Mouse (Mus musculus) megakaryocyte-erythroid progenitor cell, adult 5-6 weeks (primary cell): Measurements from ENCODE around the gene Naa60. TPM values are rescaled to one million over a fixed set of nuclear protein-coding genes. Genes with fewer than 3 reads are reported as not detected.

Source experiments
- total RNA-seq, 2 experiments: library from RNA; stranded (forward) in 1 of 2; stranded (reverse) in 1 of 2; fragments of 200-1000, 215-1000 nt in 1 of 2; fragments of >200 nt in 1 of 2; fragmentation: Nextera tagmentation in 1 of 2; gene quantifications; 2 replicates each; pipeline ENCODE4 v1.2.3; 2014 to 2017

The Naa60 gene
- total RNA-seq, 2 experiments from 2014 or later: 10.1 to 56.4 TPM

Other genes starting within 250 kb of the Naa60 start
- 0.59 TPM in 1 of 2 replicates, not detected in the other for gene Mefv, start 154.3 kb upstream of the Naa60 start, total RNA-seq (2014; fragmentation: Nextera tagmentation)
- gene Mefv, start 154.3 kb upstream of the Naa60 start, total RNA-seq (2017): not detected in 2 replicates
- 24.1 and 28.4 TPM in 2 replicates for gene Zfp263, start 128.3 kb upstream of the Naa60 start, total RNA-seq (2014; fragmentation: Nextera tagmentation)
- gene Zfp263, start 128.3 kb upstream of the Naa60 start, total RNA-seq (2017): 25.6 and 26.6 TPM in 2 replicates
- not detected in 2 replicates for gene Olfr15, start 41.5 kb upstream of the Naa60 start, total RNA-seq (2014; fragmentation: Nextera tagmentation)
- gene Olfr15, start 41.5 kb upstream of the Naa60 start, total RNA-seq (2017): not detected in 2 replicates
- 1.1 and 1.4 TPM in 2 replicates for gene Zfp174, start 25.1 kb upstream of the Naa60 start, total RNA-seq (2014; fragmentation: Nextera tagmentation)
- gene Zfp174, start 25.1 kb upstream of the Naa60 start, total RNA-seq (2017): 0.66 and 1.1 TPM in 2 replicates
- 6.8 and 15.6 TPM in 2 replicates for gene Zfp597, start 12.2 kb downstream of the Naa60 start, total RNA-seq (2014; fragmentation: Nextera tagmentation)
- 11.2 and 11.8 TPM in 2 replicates for gene Zfp597, start 12.2 kb downstream of the Naa60 start, total RNA-seq (2017)
- gene Gm20695, start 12.3 kb downstream of the Naa60 start, total RNA-seq (2014; fragmentation: Nextera tagmentation): not detected in 2 replicates
- gene Gm20695, start 12.3 kb downstream of the Naa60 start, total RNA-seq (2017): 0.38 and 3.1 TPM in 2 replicates
- 0.77 and 6.1 TPM in 2 replicates for gene 1700037C18Rik, start 36.3 kb downstream of the Naa60 start, total RNA-seq (2014; fragmentation: Nextera tagmentation)
- gene 1700037C18Rik, start 36.3 kb downstream of the Naa60 start, total RNA-seq (2017): 1.1 and 5.2 TPM in 2 replicates
- gene Cluap1, start 36.4 kb downstream of the Naa60 start, total RNA-seq (2014; fragmentation: Nextera tagmentation): 25.1 and 26.2 TPM in 2 replicates
- gene Cluap1, start 36.4 kb downstream of the Naa60 start, total RNA-seq (2017): 47.0 and 81.8 TPM in 2 replicates
- 4.6 and 10.1 TPM in 2 replicates for gene Nlrc3, start 104.3 kb downstream of the Naa60 start, total RNA-seq (2014; fragmentation: Nextera tagmentation)
- 0.66 and 1.4 TPM in 2 replicates for gene Nlrc3, start 104.3 kb downstream of the Naa60 start, total RNA-seq (2017)
- 45.8 and 61.3 TPM in 2 replicates for gene Slx4, start 131.4 kb downstream of the Naa60 start, total RNA-seq (2014; fragmentation: Nextera tagmentation)
- gene Slx4, start 131.4 kb downstream of the Naa60 start, total RNA-seq (2017): 34.7 and 35.6 TPM in 2 replicates
- gene Dnase1, start 164.6 kb downstream of the Naa60 start, total RNA-seq (2014; fragmentation: Nextera tagmentation): not detected in 2 replicates
- 0.11 and 0.75 TPM in 2 replicates for gene Dnase1, start 164.6 kb downstream of the Naa60 start, total RNA-seq (2017)
- gene Trap1, start 205.5 kb downstream of the Naa60 start, total RNA-seq (2014; fragmentation: Nextera tagmentation): 137 and 143 TPM in 2 replicates
- gene Trap1, start 205.5 kb downstream of the Naa60 start, total RNA-seq (2017): 152 and 170 TPM in 2 replicates